Mouse (Mus musculus): ENCODE results near the gene Atp11a. TPM values are rescaled to one million over a fixed set of nuclear protein-coding genes. Genes with fewer than 3 reads are reported as not detected.

Gene Atp11a
- polyA plus RNA-seq, 1 experiment from 2014 or later = 23.3 TPM

- Histone ChIP-seq H3K4me2 (replicated peaks; ENCODE audit: low read depth) (no peak overlapping the region), H3K36me3 (ENCODE audit: control insufficient read depth, insufficient read depth) (peaks cover 76% of the 10 kb centered on the region), H3K27me3 (replicated peaks; ENCODE audit: control insufficient read depth, insufficient read depth, low read length) (no peaks in the 10 kb centered on the region), H3K4me3 (ENCODE audit: low read depth, low read length) (no peak overlapping the region), H3K9me3 (ENCODE audit: control insufficient read depth) (no peaks in the 10 kb centered on the region), H3K4me1 (replicated peaks; ENCODE audit: control insufficient read depth, insufficient read depth, low read length) (no peaks in the 10 kb centered on the region), H3K9ac (ENCODE audit: low read depth, low read length) (no peak overlapping the region), H3K27ac (ENCODE audit: low read depth, low read length) (peak overlapping the region; percentile 52)
- 43% methylated on average over 8 of the region's 8 CpGs for WGBS
- no peak for TF ChIP-seq CTCF (IDR thresholded peaks at IDR 0.05; ENCODE audit: low read depth)
- peak; percentile 72 for ATAC-seq
Observed at GRCm38 (mm10) chr8:12825686-12826237, 68.9 kb downstream of the Atp11a start.

- Histone ChIP-seq H3K27ac (ENCODE audit: low read depth, low read length) (no peak overlapping the region), H3K4me2 (replicated peaks; ENCODE audit: low read depth) (no peak overlapping the region), H3K9me3 (ENCODE audit: control insufficient read depth) (no peaks in the 10 kb centered on the region), H3K4me3 (ENCODE audit: low read depth, low read length) (no peak overlapping the region), H3K9ac (ENCODE audit: low read depth, low read length) (no peak overlapping the region), H3K36me3 (ENCODE audit: control insufficient read depth, insufficient read depth) (peaks cover 77% of the 10 kb centered on the region), H3K4me1 (replicated peaks; ENCODE audit: control insufficient read depth, insufficient read depth, low read length) (no peaks in the 10 kb centered on the region), H3K27me3 (replicated peaks; ENCODE audit: control insufficient read depth, insufficient read depth, low read length) (no peaks in the 10 kb centered on the region)
- TF ChIP-seq CTCF (IDR thresholded peaks at IDR 0.05; ENCODE audit: low read depth) = no peak
- WGBS = 92% methylated on average over 9 of the region's 9 CpGs
- no peak for ATAC-seq
Observed at GRCm38 (mm10) chr8:12827124-12827523, 70.3 kb downstream of the Atp11a start.

- no peak for TF ChIP-seq CTCF (IDR thresholded peaks at IDR 0.05; ENCODE audit: low read depth)
- WGBS = 87% methylated on average over 6 of the region's 6 CpGs
- no peak for ATAC-seq
Observed at GRCm38 (mm10) chr8:12828298-12828697, 71.5 kb downstream of the Atp11a start.

GRCm38 (mm10) chr8:12829381-12829780 is 72.6 kb downstream of the Atp11a start:
- Histone ChIP-seq H3K9ac (ENCODE audit: low read depth, low read length) (no peak overlapping the region), H3K36me3 (ENCODE audit: control insufficient read depth, insufficient read depth) (peaks cover 81% of the 10 kb centered on the region), H3K4me3 (ENCODE audit: low read depth, low read length) (no peak overlapping the region), H3K27ac (ENCODE audit: low read depth, low read length) (no peak overlapping the region), H3K27me3 (replicated peaks; ENCODE audit: control insufficient read depth, insufficient read depth, low read length) (no peaks in the 10 kb centered on the region), H3K4me2 (replicated peaks; ENCODE audit: low read depth) (no peak overlapping the region), H3K4me1 (replicated peaks; ENCODE audit: control insufficient read depth, insufficient read depth, low read length) (no peaks in the 10 kb centered on the region), H3K9me3 (ENCODE audit: control insufficient read depth) (no peaks in the 10 kb centered on the region)
- TF ChIP-seq CTCF (IDR thresholded peaks at IDR 0.05; ENCODE audit: low read depth) = no peak
- 82% methylated on average over 1 of the region's 1 CpGs for WGBS
- ATAC-seq = no peak

More at GRCm38 (mm10) chr8:12828298-12828697, 71.5 kb downstream of the Atp11a start:
- Histone ChIP-seq H3K4me3 (ENCODE audit: low read depth, low read length) (no peak overlapping the region), H3K27ac (ENCODE audit: low read depth, low read length) (no peak overlapping the region), H3K4me1 (replicated peaks; ENCODE audit: control insufficient read depth, insufficient read depth, low read length) (no peaks in the 10 kb centered on the region), H3K9me3 (ENCODE audit: control insufficient read depth) (no peaks in the 10 kb centered on the region), H3K36me3 (ENCODE audit: control insufficient read depth, insufficient read depth) (peaks cover 76% of the 10 kb centered on the region), H3K4me2 (replicated peaks; ENCODE audit: low read depth) (no peak overlapping the region), H3K27me3 (replicated peaks; ENCODE audit: control insufficient read depth, insufficient read depth, low read length) (no peaks in the 10 kb centered on the region), H3K9ac (ENCODE audit: low read depth, low read length) (no peak overlapping the region)

GRCm38 (mm10) chr8:12831659-12832589 is 75.1 kb downstream of the Atp11a start:
- Histone ChIP-seq H3K4me3 (ENCODE audit: low read depth, low read length) (no peak overlapping the region), H3K36me3 (ENCODE audit: control insufficient read depth, insufficient read depth) (peaks cover 88% of the 10 kb centered on the region), H3K27me3 (replicated peaks; ENCODE audit: control insufficient read depth, insufficient read depth, low read length) (no peaks in the 10 kb centered on the region), H3K9ac (ENCODE audit: low read depth, low read length) (no peak overlapping the region), H3K4me1 (replicated peaks; ENCODE audit: control insufficient read depth, insufficient read depth, low read length) (no peaks in the 10 kb centered on the region), H3K4me2 (replicated peaks; ENCODE audit: low read depth) (no peak overlapping the region), H3K27ac (ENCODE audit: low read depth, low read length) (no peak overlapping the region; the same call in 1 of the 2 replicates), H3K9me3 (ENCODE audit: control insufficient read depth) (no peaks in the 10 kb centered on the region)
- 93% methylated on average over 7 of the region's 7 CpGs for WGBS
- no peak for TF ChIP-seq CTCF (IDR thresholded peaks at IDR 0.05; ENCODE audit: low read depth)
- no peak for ATAC-seq

- Histone ChIP-seq H3K36me3 (ENCODE audit: control insufficient read depth, insufficient read depth) (peaks cover 85% of the 10 kb centered on the region), H3K4me3 (ENCODE audit: low read depth, low read length) (no peak overlapping the region), H3K27ac (ENCODE audit: low read depth, low read length) (no peak overlapping the region), H3K9me3 (ENCODE audit: control insufficient read depth) (no peaks in the 10 kb centered on the region), H3K4me2 (replicated peaks; ENCODE audit: low read depth) (no peak overlapping the region), H3K27me3 (replicated peaks; ENCODE audit: control insufficient read depth, insufficient read depth, low read length) (no peaks in the 10 kb centered on the region), H3K4me1 (replicated peaks; ENCODE audit: control insufficient read depth, insufficient read depth, low read length) (no peaks in the 10 kb centered on the region), H3K9ac (ENCODE audit: low read depth, low read length) (no peak overlapping the region)
- no peak for ATAC-seq
- 84% methylated on average over 5 of the region's 5 CpGs for WGBS
- no peak for TF ChIP-seq CTCF (IDR thresholded peaks at IDR 0.05; ENCODE audit: low read depth)
Observed at GRCm38 (mm10) chr8:12833616-12834015, 76.8 kb downstream of the Atp11a start.

All from intestine, postnatal 0 days (tissue).